Mouse (Mus musculus) layer of hippocampus, adult 9-11 months (tissue): ENCODE measurements around the gene Mettl1.
A peak's percentile ranks its signal among the peaks of the same experiment; 100 is the strongest.

Experiments
- DNase-seq: peaks from one replicate; pipeline ENCODE4 v3.0.0; 2022

The Mettl1 gene

GRCm38 (mm10) chr10:127041274-127041766, at the start of gene Mettl1, which contains the start of gene Eef1akmt3:
Gene Mettl1 (plus strand): TSS chr10:127041414.
Gene Eef1akmt3 (minus strand): TSS chr10:127041513.
- DNase-seq, result no peak

- no peak for DNase-seq
These were observed 49.5 kb upstream of the Mettl1 start for GRCm38 (mm10) chr10:126991676-126992075.

GRCm38 (mm10) chr10:126993621-126994020, 47.6 kb upstream of the Mettl1 start:
- DNase-seq, result no peak

- DNase-seq, result no peak
These were observed 43.7 kb upstream of the Mettl1 start for GRCm38 (mm10) chr10:126997340-126998113.

- no peak for DNase-seq
These were observed 40.7 kb upstream of the Mettl1 start, which contains the start of gene Avil for GRCm38 (mm10) chr10:127000529-127000928. Gene Avil (plus strand): TSS chr10:127000709.

GRCm38 (mm10) chr10:127001297-127001696, 39.9 kb upstream of the Mettl1 start:
- no peak for DNase-seq

GRCm38 (mm10) chr10:127002056-127002455, 39.2 kb upstream of the Mettl1 start:
- DNase-seq, result no peak

GRCm38 (mm10) chr10:127002765-127003164, 38.4 kb upstream of the Mettl1 start:
- DNase-seq, result no peak

GRCm38 (mm10) chr10:127003334-127003733, 37.9 kb upstream of the Mettl1 start:
- no peak for DNase-seq

GRCm38 (mm10) chr10:127003806-127004205, 37.4 kb upstream of the Mettl1 start:
- DNase-seq, result no peak

- no peak for DNase-seq
These were observed 24.7 kb upstream of the Mettl1 start for GRCm38 (mm10) chr10:127016488-127016887.

GRCm38 (mm10) chr10:127017071-127017470, 24.1 kb upstream of the Mettl1 start:
- DNase-seq, result no peak

GRCm38 (mm10) chr10:127018422-127018821, 22.8 kb upstream of the Mettl1 start:
- DNase-seq, result no peak

- DNase-seq, result peak; percentile 79
These were observed 10.6 kb upstream of the Mettl1 start, which contains the start of gene Tsfm for GRCm38 (mm10) chr10:127030336-127031296. Gene Tsfm (minus strand): TSS chr10:127030840.

- no peak for DNase-seq
These were observed 7.9 kb upstream of the Mettl1 start for GRCm38 (mm10) chr10:127033301-127033741.

GRCm38 (mm10) chr10:127036273-127036672, 4.9 kb upstream of the Mettl1 start:
- DNase-seq, result no peak

- DNase-seq, result no peak
These were observed 3.6 kb upstream of the Mettl1 start for GRCm38 (mm10) chr10:127037641-127038040.

- no peak for DNase-seq
These were observed 522 bp upstream of the Mettl1 start for GRCm38 (mm10) chr10:127040569-127041214.

- peak; percentile 86 for DNase-seq
These were observed 642 bp downstream of the Mettl1 start for GRCm38 (mm10) chr10:127041774-127042338.

- no peak for DNase-seq
These were observed 1.4 kb downstream of the Mettl1 start for GRCm38 (mm10) chr10:127042468-127043115.

GRCm38 (mm10) chr10:127043187-127043586, 2.0 kb downstream of the Mettl1 start:
- DNase-seq, result no peak

- no peak for DNase-seq
These were observed 6.7 kb downstream of the Mettl1 start, which contains the start of gene Cyp27b1 for GRCm38 (mm10) chr10:127047954-127048353. Gene Cyp27b1 (plus strand): TSS chr10:127048250.
